ENCODE assay signal across 7 mouse cellular contexts in the genomic region with DNA sequence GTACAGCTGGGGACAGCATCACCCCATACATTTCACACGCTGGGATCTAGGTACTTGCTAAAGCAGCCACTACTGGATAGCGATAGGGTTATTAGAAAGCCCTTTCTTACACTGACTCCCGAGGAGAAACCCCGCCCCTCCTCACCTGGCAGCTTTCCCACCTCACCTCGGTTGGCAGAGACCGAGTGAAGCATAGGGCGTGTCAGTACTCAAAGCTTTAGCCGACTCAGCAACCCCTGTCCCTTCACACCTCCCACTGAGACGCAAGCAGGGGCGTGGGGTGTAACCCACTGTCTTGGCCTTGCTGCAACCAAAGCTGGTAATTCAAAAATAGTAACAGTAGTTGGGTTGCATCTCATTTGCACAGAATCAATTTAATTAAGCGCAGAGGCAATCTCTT. TPM values are rescaled to one million over a fixed set of nuclear protein-coding genes. Genes with fewer than 3 reads are reported as not detected.
A peak's percentile ranks its signal among the peaks of the same experiment; 100 is the strongest.
DNase-seq lines count a peak whose midpoint lies in the region; ATAC-seq lines count a peak whose summit lies in the region.

No protein-coding gene starts in this region.

- peak overlapping the region; percentile 59; the same call in 1 of the 2 replicates for H3K9ac ChIP-seq in heart, embryonic 12.5 days
- H3K9ac ChIP-seq in kidney, embryonic 14.5 days (ENCODE audit: low read depth, low read length): 0 out of 2 replicates have a peak overlapping the region, but pooled peaks have one; percentile 51

- no peak for ATAC-seq in heart, embryonic 12.5 days (ENCODE audit: insufficient number of reproducible peaks, low FRiP score)
- ATAC-seq in kidney, embryonic 14.5 days (ENCODE audit: low FRiP score, low TSS enrichment): no peak

- H3K27ac ChIP-seq in brown adipose tissue, adult 24 weeks (replicated peaks; ENCODE audit: low read depth, low read length): peak overlapping the region; percentile 61
- H3K27ac ChIP-seq in heart, embryonic 12.5 days (ENCODE audit: poor library complexity, severe bottlenecking): 0 out of 2 replicates have a peak overlapping the region, but pooled peaks have one; percentile 28
- H3K27ac ChIP-seq in kidney, embryonic 14.5 days (ENCODE audit: low read depth, low read length): peak overlapping the region; percentile 57; the same call in 1 of the 2 replicates

- peak; percentile 61 for DNase-seq in CD4-positive helper T cell, adult 2 months (ENCODE audit: low read depth, low spot score)
- peak; percentile 74 for DNase-seq in lung, postnatal 14 days
- DNase-seq in layer of hippocampus, adult 18-20 months (ENCODE audit: low spot score in 2 of 2): no peak
- no peak for DNase-seq in layer of hippocampus, adult 11-12 months (ENCODE audit: low spot score)

- H3K9me3 ChIP-seq in heart, embryonic 12.5 days (replicated peaks): no peaks in the 10 kb centered on the region
- H3K9me3 ChIP-seq in kidney, embryonic 14.5 days (ENCODE audit: control insufficient read depth, low read length): no peaks in the 10 kb centered on the region

- peaks cover 40% of the 10 kb centered on the region for H3K27me3 ChIP-seq in heart, embryonic 12.5 days (replicated peaks)
- peaks cover 29% of the 10 kb centered on the region for H3K27me3 ChIP-seq in kidney, embryonic 14.5 days (ENCODE audit: control insufficient read depth, insufficient read depth, low read length)

- H3K4me1 ChIP-seq in brown adipose tissue, adult 24 weeks (ENCODE audit: control insufficient read depth, insufficient read depth, insufficient read length, low read length): peaks cover 11% of the 10 kb centered on the region
- H3K4me1 ChIP-seq in heart, embryonic 12.5 days (replicated peaks): peaks cover 73% of the 10 kb centered on the region
- peaks cover 64% of the 10 kb centered on the region for H3K4me1 ChIP-seq in kidney, embryonic 14.5 days (ENCODE audit: control insufficient read depth, insufficient read depth, low read length)

- WGBS in heart, embryonic 12.5 days: 12% methylated on average over 11 of the region's 11 CpGs
- WGBS in kidney, embryonic 14.5 days: 5% methylated on average over 11 of the region's 11 CpGs

- peaks cover 3% of the 10 kb centered on the region; the same call in 1 of the 2 replicates for H3K36me3 ChIP-seq in heart, embryonic 12.5 days
- H3K36me3 ChIP-seq in kidney, embryonic 14.5 days (ENCODE audit: control insufficient read depth, insufficient read depth, low read length): peaks cover under 1% of the 10 kb centered on the region; the same call in 1 of the 2 replicates

- peak overlapping the region; percentile 24 for H3K4me3 ChIP-seq in brown adipose tissue, adult 24 weeks (ENCODE audit: insufficient read depth, low read depth, low read length)
- peak overlapping the region; percentile 31; the same call in 1 of the 2 replicates for H3K4me3 ChIP-seq in heart, embryonic 12.5 days
- H3K4me3 ChIP-seq in kidney, embryonic 14.5 days (ENCODE audit: low read length): peak overlapping the region; percentile 38; the same call in 1 of the 2 replicates

- H3K4me2 ChIP-seq in heart, embryonic 12.5 days: peak overlapping the region; percentile 89
- H3K4me2 ChIP-seq in kidney, embryonic 14.5 days (replicated peaks; ENCODE audit: low read depth, low read length): peak overlapping the region; percentile 78

RNA-seq across cellular contexts. Expression of a gene that starts 2.0 kb away (rescaled TPM):
- polyA plus RNA-seq in brown adipose tissue, adult 24 weeks (2012; ENCODE audit: insufficient read depth, insufficient read length, missing spikeins): 21.8 and 33.6 TPM in 2 replicates
- polyA plus RNA-seq in heart, embryonic 12.5 days (2016; fragmentation: Nextera tagmentation; extraction: Ambion mirVana): 10.4 and 10.6 TPM in 2 replicates
- polyA plus RNA-seq in kidney, embryonic 14.5 days (2014; fragmentation: Nextera tagmentation; extraction: Ambion mirVana): 17.0 and 17.9 TPM in 2 replicates
- total RNA-seq in layer of hippocampus, adult 18-20 months (2021): 10 to 100 TPM; 15.0 to 15.3 TPM

RNA-seq across cellular contexts. Expression of a gene that starts 2.1 kb away (rescaled TPM):
- polyA plus RNA-seq in brown adipose tissue, adult 24 weeks (2012; ENCODE audit: insufficient read depth, insufficient read length, missing spikeins): 1.2 TPM in 1 of 2 replicates, not detected in the other
- polyA plus RNA-seq in heart, embryonic 12.5 days (2016; fragmentation: Nextera tagmentation; extraction: Ambion mirVana): 0.15 and 0.36 TPM in 2 replicates
- 0.24 and 0.51 TPM in 2 replicates for polyA plus RNA-seq in kidney, embryonic 14.5 days (2014; fragmentation: Nextera tagmentation; extraction: Ambion mirVana)
- total RNA-seq in layer of hippocampus, adult 18-20 months (2021): under 1 TPM in 1 of 2 experiments, not detected in 1; 0.18 TPM

RNA-seq across cellular contexts. Expression of a gene that starts 2.8 kb away (rescaled TPM):
- polyA plus RNA-seq in brown adipose tissue, adult 24 weeks (2012; ENCODE audit: insufficient read depth, insufficient read length, missing spikeins): 7.2 and 11.2 TPM in 2 replicates
- polyA plus RNA-seq in heart, embryonic 12.5 days (2016; fragmentation: Nextera tagmentation; extraction: Ambion mirVana): 0.37 and 0.71 TPM in 2 replicates
- 1.7 and 2.1 TPM in 2 replicates for polyA plus RNA-seq in kidney, embryonic 14.5 days (2014; fragmentation: Nextera tagmentation; extraction: Ambion mirVana)
- 100 to 1,000 TPM; 154 to 162 TPM for total RNA-seq in layer of hippocampus, adult 18-20 months (2021)

RNA-seq across cellular contexts. Expression of a gene that starts 17.4 kb away (rescaled TPM):
- 1.1 and 1.9 TPM in 2 replicates for polyA plus RNA-seq in brown adipose tissue, adult 24 weeks (2012; ENCODE audit: insufficient read depth, insufficient read length, missing spikeins)
- polyA plus RNA-seq in heart, embryonic 12.5 days (2016; fragmentation: Nextera tagmentation; extraction: Ambion mirVana): 3.3 and 3.6 TPM in 2 replicates
- polyA plus RNA-seq in kidney, embryonic 14.5 days (2014; fragmentation: Nextera tagmentation; extraction: Ambion mirVana): 3.7 and 4.5 TPM in 2 replicates
- total RNA-seq in layer of hippocampus, adult 18-20 months (2021): 10 to 100 TPM; 40.2 to 42.7 TPM

RNA-seq across cellular contexts. Expression of a gene that starts 53.2 kb away (rescaled TPM):
- 13.3 and 20.7 TPM in 2 replicates for polyA plus RNA-seq in brown adipose tissue, adult 24 weeks (2012; ENCODE audit: insufficient read depth, insufficient read length, missing spikeins)
- 14.9 and 16.1 TPM in 2 replicates for polyA plus RNA-seq in heart, embryonic 12.5 days (2016; fragmentation: Nextera tagmentation; extraction: Ambion mirVana)
- polyA plus RNA-seq in kidney, embryonic 14.5 days (2014; fragmentation: Nextera tagmentation; extraction: Ambion mirVana): 18.2 and 27.4 TPM in 2 replicates
- 10 to 100 TPM; 79.0 to 84.0 TPM for total RNA-seq in layer of hippocampus, adult 18-20 months (2021)

Comparison
In these comparisons a context has a peak if more than half of its experiments do, and no peak if none do; other contexts are left out.
1. DNase-seq: peak in CD4-positive helper T cell, adult 2 months (single experiment) and lung, postnatal 14 days (single experiment); none in layer of hippocampus, adult 18-20 months (0 of 2) and layer of hippocampus, adult 11-12 months (single experiment).
2. Peak in every context shown above with its lines, with median percentiles within 50 percentile points of each other: H3K27ac ChIP-seq and H3K4me3 ChIP-seq.